Mouse (Mus musculus): ENCODE data around the gene Diras1.
"Not testable (repeated sequence)": the region's sequence is repeated elsewhere in the genome, so short reads cannot be mapped to it uniquely, and the experiment has no call there.

- TF ChIP-seq FLI1 (IDR thresholded peaks at IDR 0.05; ENCODE audit: low read length); GATA1 (IDR thresholded peaks at IDR 0.05; ENCODE audit: borderline replicate concordance, low read length): not testable (repeated sequence)
These were observed 35.6 kb downstream of the Diras1 start for GRCm38 (mm10) chr10:80989854-80990253.
